Mouse (Mus musculus) midbrain, embryonic 16.5 days (tissue): Measurements from ENCODE around the gene Fgf15. TPM values are rescaled to one million over a fixed set of nuclear protein-coding genes. Genes with fewer than 3 reads are reported as not detected.

Experiments used
- polyA plus RNA-seq: library from polyadenylated mRNA; unstranded; fragments of >200 nt; fragmentation: Nextera tagmentation; extraction: Ambion mirVana; gene quantifications from 2 replicates; pipeline ENCODE4 v1.2.1, GENCODE M21; 2015

Fgf15 gene
- polyA plus RNA-seq, 1 experiment from 2014 or later, result 19.0 TPM

Other genes with a start within 250 kb of the Fgf15 start
- gene Ano1, start 144.6 kb upstream of the Fgf15 start, polyA plus RNA-seq, result 9.8 and 11.2 TPM in 2 replicates
- 1.4 and 2.0 TPM in 2 replicates for gene Fgf3, start 58.4 kb upstream of the Fgf15 start, polyA plus RNA-seq
- gene Fgf4, start 49.2 kb upstream of the Fgf15 start, polyA plus RNA-seq, result not detected in 2 replicates
- 31.1 and 36.0 TPM in 2 replicates for gene LTO1, start 18.6 kb downstream of the Fgf15 start, polyA plus RNA-seq
- gene Ccnd1, start 43.4 kb downstream of the Fgf15 start, polyA plus RNA-seq, result 21.5 and 31.5 TPM in 2 replicates